Mouse (Mus musculus) spleen, embryonic (tissue): ENCODE results near the gene Col17a1.

Experiments used
- CTCF ChIA-PET: fragments of 350-600 bp; sonication (Branson Sonifier 250); formaldehyde crosslinking; loops from one replicate; lab custom pipeline; 2022; lab: Charles Lee

Col17a1 gene

DNA sequence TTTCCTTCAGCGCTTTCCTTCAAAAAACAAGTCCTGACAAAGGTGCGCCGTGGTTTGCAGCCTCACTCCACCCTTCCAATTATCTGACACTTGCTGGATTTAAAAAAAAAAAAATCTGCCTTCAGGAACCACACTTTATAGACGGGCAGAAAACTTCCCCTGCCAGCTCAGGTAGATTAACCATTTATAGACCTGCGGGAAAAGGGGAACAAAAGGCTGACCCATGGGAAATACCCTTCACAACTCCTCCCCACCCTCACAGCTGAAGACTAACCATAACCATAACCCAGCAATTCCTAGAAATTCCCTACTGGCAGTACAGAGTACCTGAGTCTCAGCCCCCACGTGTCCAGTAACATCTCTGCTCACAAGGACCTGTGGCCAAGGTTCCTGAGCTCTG lies at the start of gene Col17a1:
Col17a1 (minus strand) TSS at position 101 of the 400 bp plus-strand sequence.
- CTCF ChIA-PET, result no interaction called here

DNA sequence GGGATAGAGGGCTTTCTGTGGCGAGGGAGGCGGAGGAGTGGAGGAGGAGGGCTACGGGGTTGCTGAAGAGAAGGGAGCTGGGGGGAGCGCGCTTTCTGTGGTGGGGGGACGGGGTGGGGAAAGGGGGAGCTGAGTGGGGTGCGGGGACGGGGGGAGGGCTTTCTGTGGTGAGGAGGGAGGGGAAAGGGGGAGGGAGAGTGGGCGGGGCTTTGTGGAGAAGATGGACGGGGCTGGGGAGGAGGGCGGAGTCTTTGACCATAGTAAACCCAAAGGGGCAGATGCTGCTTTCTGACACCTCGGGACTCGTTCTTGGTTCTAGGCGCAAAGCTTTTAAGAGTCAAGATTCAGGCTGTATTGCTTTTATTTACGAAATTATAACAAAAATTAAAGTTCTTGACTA lies 40.0 kb upstream of the Col17a1 start:
- CTCF ChIA-PET, result interaction anchor here (0.6 to 1.1 kb wide), 4 partner anchors 195 to 1852 kb away, joined by 3 to 6 read pairs (median 4); no protein-coding TSS in a partner anchor

- CTCF ChIA-PET, result interaction anchor here (0.6 to 1.1 kb wide), 4 partner anchors 195 to 1851 kb away, joined by 3 to 6 read pairs (median 4); no protein-coding TSS in a partner anchor
Observed at GRCm38 (mm10) chr19:47731071-47731881, 39.4 kb upstream of the Col17a1 start, which contains the start of gene Sfr1. Gene Sfr1, plus strand, starts transcription at chr19:47731682.

DNA sequence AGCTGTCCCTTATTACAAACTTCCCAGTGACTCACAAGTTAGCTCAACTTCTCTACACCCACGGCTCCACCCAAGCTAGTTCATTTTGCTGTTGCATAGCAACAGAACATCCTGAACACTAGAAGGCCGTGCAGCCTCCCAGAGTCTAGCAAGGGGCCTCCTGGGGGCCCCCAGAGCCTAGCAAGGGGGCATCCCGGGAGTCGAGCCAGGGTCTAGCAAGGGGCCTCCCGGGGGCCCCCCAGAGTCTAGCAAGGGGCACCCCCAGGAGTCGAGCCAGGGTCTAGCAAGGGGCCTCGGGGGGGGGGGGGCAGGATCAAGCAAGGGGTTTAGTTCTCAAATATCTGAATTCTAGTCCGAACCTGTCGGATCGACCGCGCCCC lies 38.8 kb upstream of the Col17a1 start:
- CTCF ChIA-PET, result interaction anchor here (0.7 kb wide), 1 partner anchor 673 kb away, joined by 5 read pairs; no protein-coding TSS in a partner anchor

DNA sequence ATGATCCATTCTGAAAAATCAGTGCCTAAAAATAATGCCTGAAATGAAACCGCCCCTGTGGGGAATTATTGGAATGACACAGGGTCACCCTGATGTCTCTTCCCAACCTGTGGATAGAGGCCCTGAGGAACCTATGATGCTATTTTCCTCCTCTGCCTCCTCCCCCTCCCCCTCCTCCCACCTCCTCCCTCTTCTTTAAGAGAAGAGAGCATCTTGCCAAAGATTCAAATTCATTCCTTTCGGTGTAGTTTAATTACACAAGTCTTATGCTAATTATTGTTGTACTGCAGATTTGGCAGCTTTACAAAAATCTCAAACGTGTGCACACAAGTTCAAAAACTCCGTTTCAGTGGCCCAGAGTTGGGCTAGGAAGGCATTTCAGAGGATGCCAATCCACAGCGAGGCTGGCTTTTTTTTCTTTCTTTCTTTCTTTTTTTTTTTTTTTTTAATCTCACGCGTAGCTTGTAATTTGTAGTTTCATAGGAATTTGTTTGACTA lies 33.8 kb upstream of the Col17a1 start:
- CTCF ChIA-PET, result no interaction called here

DNA sequence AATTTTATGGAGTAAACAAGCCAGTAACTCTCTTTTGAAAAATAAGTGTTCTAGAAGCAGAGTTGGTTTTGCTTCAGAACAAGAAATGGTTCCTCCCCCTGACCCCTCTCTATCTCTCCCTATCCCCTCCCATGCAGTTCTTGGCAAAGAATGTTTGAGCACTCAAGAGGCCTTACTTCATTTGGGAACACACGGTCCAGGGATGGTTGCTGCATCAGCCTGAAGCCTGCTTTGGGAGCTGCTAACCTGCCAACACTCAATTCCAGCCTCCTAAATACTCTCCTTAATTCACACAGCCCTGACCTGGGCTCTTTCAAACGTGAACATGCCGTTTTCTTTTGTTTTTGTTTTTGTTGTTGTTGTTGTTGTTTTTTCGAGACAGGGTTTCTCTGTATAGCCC lies 33.0 kb upstream of the Col17a1 start:
- CTCF ChIA-PET, result no interaction called here

GRCm38 (mm10) chr19:47722471-47722870 lies 30.6 kb upstream of the Col17a1 start:
- CTCF ChIA-PET, result no interaction called here

DNA sequence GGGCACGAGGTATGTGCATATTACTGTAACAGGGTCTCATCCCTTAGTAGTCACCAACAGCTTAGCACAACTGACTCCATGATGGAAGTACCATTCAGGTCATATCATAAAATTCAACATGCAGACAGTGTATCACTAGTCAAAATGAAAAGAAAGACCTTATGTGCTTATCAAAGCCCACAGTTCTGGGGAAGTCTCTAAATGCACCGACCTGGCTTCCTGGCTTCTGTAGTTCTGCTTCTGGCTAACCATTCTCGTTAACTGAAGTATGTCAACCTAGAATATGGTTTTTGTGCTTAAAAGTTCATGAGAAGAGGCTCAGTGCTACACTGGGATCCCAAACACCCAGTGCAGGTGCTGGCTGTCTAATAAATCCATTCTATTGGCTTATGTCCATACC lies 27.3 kb upstream of the Col17a1 start:
- CTCF ChIA-PET, result no interaction called here

DNA sequence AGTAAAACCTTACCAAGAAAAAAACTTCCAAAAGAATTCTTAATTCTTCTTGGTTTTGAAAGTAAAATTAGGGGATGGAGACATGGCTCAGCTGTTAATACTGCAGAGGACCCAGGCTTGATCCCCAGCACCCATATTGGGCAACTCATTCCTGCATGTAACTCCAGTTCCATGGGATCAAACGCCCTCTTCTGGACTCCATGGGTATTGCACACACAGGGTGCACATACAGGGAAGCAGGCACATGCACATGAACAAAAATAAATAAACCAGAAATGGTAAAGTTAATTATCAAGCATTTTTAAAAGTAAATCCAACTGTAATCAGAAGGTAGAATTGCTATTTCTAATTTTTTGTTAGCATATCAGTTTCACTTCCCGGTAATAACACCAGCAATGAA lies 24.2 kb upstream of the Col17a1 start:
- CTCF ChIA-PET, result no interaction called here

DNA sequence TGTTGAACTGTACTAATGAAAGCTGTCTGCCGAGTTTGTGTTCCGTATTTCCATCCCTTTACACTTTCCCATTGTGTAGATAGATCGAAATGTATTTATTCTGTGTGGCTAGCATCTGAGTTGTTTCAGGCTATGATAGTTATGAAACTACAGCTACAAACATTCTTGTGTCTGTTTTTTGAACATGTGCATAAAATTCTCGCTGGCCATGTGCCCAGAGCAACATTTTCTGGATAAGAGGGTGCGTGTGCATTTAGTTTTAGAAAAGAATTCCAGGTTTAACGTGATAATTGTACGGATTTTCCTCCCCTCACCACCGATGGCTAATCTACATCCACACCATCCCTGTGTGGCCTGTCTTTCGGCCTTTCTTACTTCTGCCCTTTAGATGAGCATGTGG lies 21.6 kb upstream of the Col17a1 start:
- CTCF ChIA-PET, result no interaction called here

GRCm38 (mm10) chr19:47710376-47710775 lies 18.5 kb upstream of the Col17a1 start:
- CTCF ChIA-PET, result no interaction called here

DNA sequence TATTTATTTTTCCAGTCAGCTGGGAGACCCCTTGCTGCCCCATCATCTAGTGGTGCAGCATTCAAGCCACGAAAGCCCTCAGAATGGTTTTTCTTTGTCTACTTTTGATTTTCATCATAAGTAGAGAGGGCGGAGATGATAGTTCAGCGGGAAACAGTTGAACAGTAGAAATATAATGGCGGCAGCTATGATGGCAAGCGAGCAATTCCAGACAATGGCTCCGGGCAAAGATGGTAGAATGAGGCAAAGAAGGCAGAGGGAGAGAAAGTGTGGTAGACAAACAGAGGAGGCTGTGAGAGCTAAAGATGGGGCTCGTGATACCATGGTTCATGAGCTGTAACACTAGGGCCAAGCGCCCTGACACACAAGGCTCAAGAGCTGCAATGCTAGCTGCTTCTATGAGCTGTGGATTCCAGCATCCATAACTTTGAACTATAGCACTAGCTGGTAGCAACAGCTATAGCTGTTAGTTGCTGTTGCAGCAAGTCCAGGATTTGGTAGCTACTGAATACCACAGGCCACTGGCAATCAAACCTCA lies 13.9 kb upstream of the Col17a1 start:
- CTCF ChIA-PET, result interaction anchor here (0.8 kb wide), 1 partner anchor 16 kb away, joined by 3 read pairs; no protein-coding TSS in a partner anchor

DNA sequence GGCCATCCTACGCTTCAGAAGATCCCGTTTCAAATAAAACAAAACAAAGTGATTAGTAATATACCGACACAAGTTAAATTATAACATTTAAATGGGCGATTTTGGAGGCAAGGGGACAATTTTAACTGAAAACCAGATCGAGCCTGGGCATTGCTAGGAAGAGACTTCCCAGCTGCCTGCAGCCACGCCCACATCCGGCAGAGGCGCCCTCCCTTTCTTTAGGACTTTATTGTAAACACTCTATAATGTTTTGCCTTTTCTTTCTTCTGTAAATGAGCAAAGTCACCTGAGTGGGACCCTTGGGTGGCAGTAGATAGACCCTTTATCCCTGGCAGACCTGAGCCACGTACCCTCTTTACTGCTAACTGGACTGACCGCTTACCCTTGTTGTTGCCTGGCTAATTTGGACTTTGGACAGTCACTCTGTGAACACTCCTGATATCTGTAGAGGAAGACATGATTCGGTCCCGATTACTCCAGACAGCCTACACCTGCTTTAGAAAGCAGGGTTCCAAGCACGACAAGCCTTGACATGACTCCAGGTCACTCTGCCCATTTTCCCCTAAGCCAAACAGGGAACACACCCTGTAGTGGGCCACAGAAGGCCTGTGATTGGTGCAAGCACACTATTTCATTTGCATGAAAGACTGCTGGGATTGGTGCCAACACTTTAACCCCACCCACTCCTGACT lies 13.3 kb upstream of the Col17a1 start:
- CTCF ChIA-PET, result interaction anchor here (0.6 kb wide), 1 partner anchor 82 kb away, joined by 5 read pairs; no protein-coding TSS in a partner anchor

GRCm38 (mm10) chr19:47700509-47700908 lies 8.6 kb upstream of the Col17a1 start:
- CTCF ChIA-PET, result no interaction called here

- CTCF ChIA-PET, result no interaction called here
Observed at GRCm38 (mm10) chr19:47699743-47700142, 7.8 kb upstream of the Col17a1 start.

GRCm38 (mm10) chr19:47698266-47698665 lies 6.4 kb upstream of the Col17a1 start:
- CTCF ChIA-PET, result no interaction called here

DNA sequence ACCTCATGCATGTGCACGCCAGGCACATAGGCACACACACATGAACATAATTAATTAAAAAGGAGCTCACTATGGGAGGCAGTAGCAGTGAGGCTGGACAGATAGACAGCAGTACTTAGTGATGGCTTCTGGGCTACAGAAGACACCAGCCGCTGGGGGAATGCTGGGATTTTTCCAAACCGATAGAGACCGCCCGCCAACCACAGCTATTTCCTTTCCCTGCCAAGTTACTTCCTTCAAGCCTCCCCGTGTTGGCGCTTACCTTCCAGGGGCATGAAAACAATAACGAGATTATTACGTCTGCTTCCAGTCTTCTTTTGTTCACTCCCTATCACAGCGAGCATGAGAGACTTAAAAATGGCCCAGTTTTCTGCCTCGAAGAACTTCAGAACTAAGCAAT lies 5.2 kb upstream of the Col17a1 start:
- CTCF ChIA-PET, result no interaction called here

GRCm38 (mm10) chr19:47696411-47696810 lies 4.5 kb upstream of the Col17a1 start:
- CTCF ChIA-PET, result no interaction called here

- CTCF ChIA-PET, result no interaction called here
Observed at GRCm38 (mm10) chr19:47695725-47696124, 3.8 kb upstream of the Col17a1 start.

DNA sequence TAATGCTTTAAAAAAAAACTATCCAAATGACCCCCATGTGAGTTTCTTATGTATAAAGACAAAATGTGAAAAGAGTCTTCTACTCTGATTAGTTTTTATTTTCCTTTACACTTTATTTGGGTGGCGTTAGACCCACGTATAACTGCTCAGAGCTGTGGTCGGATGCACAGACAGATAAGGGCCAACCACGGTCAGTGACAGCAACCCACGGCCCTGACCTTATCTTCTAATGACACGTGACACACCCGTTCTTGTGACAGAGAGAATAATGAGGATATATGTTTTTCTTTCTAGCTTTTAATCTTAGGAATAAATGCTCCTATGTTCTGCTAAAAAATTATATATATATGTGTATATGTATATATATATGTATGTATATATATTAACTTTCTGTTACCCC lies 2.3 kb downstream of the Col17a1 start:
- CTCF ChIA-PET, result interaction anchor here (0.6 to 0.7 kb wide), 2 partner anchors 17 to 1113 kb away, joined by 3 to 4 read pairs; no protein-coding TSS in a partner anchor

DNA sequence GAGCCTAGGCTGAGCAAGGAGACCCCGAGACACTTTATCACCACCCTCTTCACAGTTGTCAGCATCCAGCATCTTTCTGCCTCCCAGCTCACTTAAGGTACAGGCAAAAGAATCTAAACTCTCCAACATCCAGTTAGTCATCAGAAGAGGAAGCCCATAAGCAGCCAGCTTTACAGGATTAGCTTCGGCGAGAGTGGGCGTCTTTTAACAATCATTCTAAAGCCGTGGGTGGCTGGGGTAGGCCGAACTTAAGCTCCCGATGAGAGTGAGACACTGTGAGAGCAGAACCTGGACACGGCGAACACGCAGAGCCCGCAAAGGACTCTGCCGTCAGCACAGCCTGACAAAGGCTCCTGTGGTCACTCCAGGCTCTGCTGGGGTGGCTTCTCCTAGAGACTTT lies 13.2 kb downstream of the Col17a1 start:
- CTCF ChIA-PET, result no interaction called here

GRCm38 (mm10) chr19:47674419-47674818 lies 17.5 kb downstream of the Col17a1 start:
- CTCF ChIA-PET, result no interaction called here
